Mouse (Mus musculus): ENCODE measurements around the gene Alpk1. TPM values are rescaled to one million over a fixed set of nuclear protein-coding genes. Genes with fewer than 3 reads are reported as not detected.

Gene Alpk1
- polyA plus RNA-seq, 2 experiments = 0.19 to 0.59 TPM

DNA sequence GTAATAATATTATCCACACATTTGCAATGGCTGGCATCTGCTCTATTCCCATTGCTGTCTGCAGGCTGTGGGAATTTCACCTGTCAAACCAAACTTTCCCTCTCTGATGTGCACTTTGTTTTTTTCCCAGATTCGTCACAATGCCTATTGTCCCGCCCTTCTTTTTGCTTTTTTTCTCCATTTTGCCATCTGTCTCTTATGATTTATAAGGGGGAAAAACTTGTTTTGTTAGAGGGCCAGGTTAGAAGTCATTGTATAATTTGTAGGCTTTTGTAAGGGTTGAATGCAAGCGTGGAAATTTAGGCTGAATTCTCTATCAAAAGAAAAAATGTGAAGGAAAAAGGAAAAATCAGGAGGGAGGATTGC, 145.4 kb downstream of the Alpk1 start:
- Histone ChIP-seq H3K9me3 (ENCODE audit: control insufficient read depth, low read length) (no peaks in the 10 kb centered on the region), H3K4me1 (replicated peaks; ENCODE audit: control insufficient read depth in 2 of 2, insufficient read depth in 2 of 2, low read length in 1 of 2) (no peaks in the 10 kb centered on the region), H3K27ac (no peak overlapping the region), H3K36me3 (replicated peaks; ENCODE audit: control insufficient read depth, insufficient read depth, low read depth) (no peaks in the 10 kb centered on the region), H3K9ac (replicated peaks) (no peak overlapping the region), H3K4me2 (ENCODE audit: low read depth) (no peak overlapping the region), H3K27me3 (ENCODE audit: control insufficient read depth, insufficient read depth, low read length) (peaks cover 92% of the 10 kb centered on the region), H3K4me3 (ENCODE audit: insufficient read depth in 1 of 2, low read depth in 2 of 2, low read length in 2 of 2) (no peak overlapping the region)
- DNase-seq (ENCODE audit: low read depth in 3 of 3, low spot score in 3 of 3) (no peak), ATAC-seq (ENCODE audit: insufficient read depth) (no peak)
- TF ChIP-seq EP300 (IDR thresholded peaks at IDR 0.05; ENCODE audit: low read depth) (no peak), CTCF (IDR thresholded peaks at IDR 0.05; ENCODE audit: low read depth) (no peak)
- 4% methylated on average over 3 of the region's 3 CpGs for WGBS (ENCODE audit: insufficient replicate concordance)

DNA sequence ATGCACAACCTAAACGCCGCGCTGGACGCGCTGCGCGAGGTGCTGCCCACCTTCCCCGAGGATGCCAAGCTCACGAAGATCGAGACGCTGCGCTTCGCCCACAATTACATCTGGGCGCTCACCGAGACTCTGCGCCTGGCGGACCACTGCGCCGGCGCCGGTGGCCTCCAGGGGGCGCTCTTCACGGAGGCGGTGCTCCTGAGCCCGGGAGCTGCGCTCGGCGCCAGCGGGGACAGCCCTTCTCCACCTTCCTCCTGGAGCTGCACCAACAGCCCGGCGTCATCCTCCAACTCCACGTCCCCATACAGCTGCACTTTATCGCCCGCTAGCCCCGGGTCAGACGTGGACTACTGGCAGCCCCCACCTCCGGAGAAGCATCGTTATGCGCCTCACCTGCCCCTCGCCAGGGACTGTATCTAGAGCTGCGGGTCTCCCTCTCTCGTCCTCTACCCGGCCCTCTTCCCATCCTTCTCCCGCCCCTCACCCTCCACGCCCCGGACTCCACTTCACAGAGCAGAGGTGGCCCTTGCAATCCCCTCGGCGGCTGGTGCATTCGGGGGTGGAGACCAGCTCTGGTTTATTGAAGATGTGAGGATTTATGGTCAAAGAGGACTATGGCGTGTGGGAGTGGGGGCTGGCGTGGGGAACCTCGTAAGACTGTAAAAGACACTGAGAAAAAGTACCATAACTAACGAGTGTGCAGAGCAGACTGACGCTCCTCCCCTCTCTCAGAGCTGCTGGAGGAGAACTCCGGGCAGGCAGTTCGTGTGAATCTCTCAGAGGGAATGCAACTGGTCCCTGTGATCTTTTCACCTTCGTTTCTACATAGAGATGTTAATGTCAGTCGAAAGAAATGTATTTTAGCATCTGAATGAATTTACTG, 146.0 kb downstream of the Alpk1 start:
- H3K36me3 ChIP-seq (replicated peaks; ENCODE audit: control insufficient read depth, insufficient read depth, low read depth) = no peaks in the 10 kb centered on the region
- peak overlapping the region in 1 of 2 experiments; percentile 25; a peak in 2 of 4 replicates for H3K4me3 ChIP-seq (ENCODE audit: insufficient read depth in 1 of 2, low read depth in 2 of 2, low read length in 2 of 2)
- no peaks in the 10 kb centered on the region for H3K9me3 ChIP-seq (ENCODE audit: control insufficient read depth, low read length)
- ATAC-seq (ENCODE audit: insufficient read depth) (peak; percentile 62; the same call in 1 of the 2 replicates), DNase-seq (ENCODE audit: low read depth in 3 of 3, low spot score in 3 of 3) (peak in 2 of 3 experiments; percentile 9 to 19)
- H3K27me3 ChIP-seq (ENCODE audit: control insufficient read depth, insufficient read depth, low read length) = peaks cover 92% of the 10 kb centered on the region
- TF ChIP-seq CTCF (IDR thresholded peaks at IDR 0.05; ENCODE audit: low read depth) (peak; percentile 87), EP300 (IDR thresholded peaks at IDR 0.05; ENCODE audit: low read depth) (no peak)
- H3K4me2 ChIP-seq (ENCODE audit: low read depth) = peak overlapping the region; percentile 5
- WGBS (ENCODE audit: insufficient replicate concordance) = under 1% methylated on average over 58 of the region's 58 CpGs
- H3K4me1 ChIP-seq (replicated peaks; ENCODE audit: control insufficient read depth in 2 of 2, insufficient read depth in 2 of 2, low read length in 1 of 2) = no peaks in the 10 kb centered on the region
- no peak overlapping the region for H3K9ac ChIP-seq (replicated peaks)
- no peak overlapping the region for H3K27ac ChIP-seq

DNA sequence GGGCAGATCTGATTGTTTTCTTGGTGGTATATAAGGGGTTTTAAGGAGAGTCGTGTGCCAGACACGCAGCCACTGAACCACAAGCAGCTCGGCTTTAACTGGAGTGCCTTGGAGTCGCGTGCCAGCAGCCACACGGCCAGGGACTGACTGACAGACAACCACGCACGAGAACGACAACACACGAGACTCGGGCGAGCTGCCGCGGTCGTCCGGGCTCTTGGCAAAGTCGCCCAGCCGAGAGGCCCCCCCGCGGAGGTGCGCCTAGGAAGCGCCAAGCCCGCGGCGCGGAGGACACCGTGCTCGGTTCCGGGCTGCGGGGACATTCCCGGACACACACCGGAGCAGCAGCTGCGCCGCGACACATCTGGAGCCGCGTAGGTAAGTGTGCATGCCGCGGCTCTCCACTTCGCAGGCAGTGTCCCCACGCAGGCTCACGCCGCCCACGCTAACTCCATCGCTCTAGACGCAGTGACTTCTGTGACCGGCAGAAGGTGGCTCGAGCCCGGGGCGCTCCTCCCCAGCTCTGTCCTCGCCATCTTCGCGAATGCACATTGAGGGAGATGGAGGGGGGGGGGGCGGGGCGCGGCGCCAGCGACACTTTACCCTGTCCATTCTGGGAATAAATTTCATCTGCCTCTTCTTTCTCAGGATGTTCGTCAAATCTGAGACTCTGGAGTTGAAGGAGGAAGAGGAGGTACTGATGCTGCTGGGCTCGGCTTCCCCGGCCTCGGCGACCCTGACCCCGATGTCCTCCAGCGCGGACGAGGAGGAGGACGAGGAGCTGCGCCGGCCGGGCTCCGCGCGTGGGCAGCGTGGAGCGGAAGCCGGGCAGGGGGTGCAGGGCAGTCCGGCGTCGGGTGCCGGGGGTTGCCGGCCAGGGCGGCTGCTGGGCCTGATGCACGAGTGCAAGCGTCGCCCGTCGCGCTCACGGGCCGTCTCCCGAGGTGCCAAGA, 147.0 kb downstream of the Alpk1 start, which contains the start of gene Neurog2:
Gene Neurog2 (plus strand): TSS at position 56 of the 953 bp plus-strand sequence.
- under 1% methylated on average over 87 of the region's 92 CpGs for WGBS (ENCODE audit: insufficient replicate concordance)
- no peak for DNase-seq (ENCODE audit: low read depth in 3 of 3, low spot score in 3 of 3)
- no peak for TF ChIP-seq EP300 (IDR thresholded peaks at IDR 0.05; ENCODE audit: low read depth)
- no peak for TF ChIP-seq CTCF (IDR thresholded peaks at IDR 0.05; ENCODE audit: low read depth)

DNA sequence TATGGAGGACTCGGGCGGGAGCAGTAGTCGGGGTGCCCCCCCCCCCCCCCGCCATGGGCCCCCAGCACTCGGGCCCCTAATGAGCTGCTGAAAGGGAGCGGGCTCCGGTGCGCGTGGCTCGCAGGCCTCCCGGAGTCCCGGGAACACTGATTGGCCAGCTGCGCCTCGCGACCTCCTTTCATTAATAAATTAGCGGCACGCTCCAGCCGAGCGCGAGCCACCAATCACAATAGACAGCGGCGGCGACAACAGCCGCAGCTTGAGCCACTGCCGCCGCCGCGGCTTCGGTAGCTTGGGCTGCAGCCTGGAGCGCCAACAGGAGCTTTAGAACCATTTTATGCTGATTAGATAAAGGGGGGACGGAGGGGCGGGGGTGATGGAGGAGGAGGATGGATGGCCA, 147.8 kb downstream of the Alpk1 start:
- Histone ChIP-seq H3K9ac (replicated peaks) (no peak overlapping the region), H3K4me2 (ENCODE audit: low read depth) (peak overlapping the region; percentile 5), H3K36me3 (replicated peaks; ENCODE audit: control insufficient read depth, insufficient read depth, low read depth) (no peaks in the 10 kb centered on the region), H3K9me3 (ENCODE audit: control insufficient read depth, low read length) (no peaks in the 10 kb centered on the region), H3K4me3 (ENCODE audit: insufficient read depth in 1 of 2, low read depth in 2 of 2, low read length in 2 of 2) (peak overlapping the region in 1 of 2 experiments; percentile 23; a peak in 1 of 4 replicates), H3K27me3 (ENCODE audit: control insufficient read depth, insufficient read depth, low read length) (peaks cover 91% of the 10 kb centered on the region), H3K27ac (no peak overlapping the region), H3K4me1 (replicated peaks; ENCODE audit: control insufficient read depth in 2 of 2, insufficient read depth in 2 of 2, low read length in 1 of 2) (no peaks in the 10 kb centered on the region)
- ATAC-seq (ENCODE audit: insufficient read depth) (no peak), DNase-seq (ENCODE audit: low read depth in 3 of 3, low spot score in 3 of 3) (no peak)
- TF ChIP-seq CTCF (IDR thresholded peaks at IDR 0.05; ENCODE audit: low read depth) (no peak), EP300 (IDR thresholded peaks at IDR 0.05; ENCODE audit: low read depth) (no peak)
- WGBS (ENCODE audit: insufficient replicate concordance) = 1% methylated on average over 29 of the region's 32 CpGs

More for the DNA sequence above, 147.0 kb downstream of the Alpk1 start, which contains the start of gene Neurog2:
- Histone ChIP-seq H3K36me3 (replicated peaks; ENCODE audit: control insufficient read depth, insufficient read depth, low read depth) (no peaks in the 10 kb centered on the region), H3K27ac (no peak within 1 kb of the TSS), H3K9me3 (ENCODE audit: control insufficient read depth, low read length) (no peaks in the 10 kb centered on the region), H3K9ac (replicated peaks) (no peak within 1 kb of the TSS), H3K4me3 (ENCODE audit: insufficient read depth in 1 of 2, low read depth in 2 of 2, low read length in 2 of 2) (peak within 1 kb of the TSS in 1 of 2 experiments; percentile 25; a peak in 2 of 4 replicates), H3K4me1 (replicated peaks; ENCODE audit: control insufficient read depth in 2 of 2, insufficient read depth in 2 of 2, low read length in 1 of 2) (no peaks in the 10 kb centered on the region), H3K4me2 (ENCODE audit: low read depth) (peak within 1 kb of the TSS; percentile 5), H3K27me3 (ENCODE audit: control insufficient read depth, insufficient read depth, low read length) (peaks cover 91% of the 10 kb centered on the region)
- ATAC-seq (ENCODE audit: insufficient read depth) = peak; percentile 28; the same call in 1 of the 2 replicates

Measured in liver, embryonic 14.5 days (tissue).